Mouse (Mus musculus) intestine, postnatal 0 days (tissue): ENCODE measurements around the gene Chchd2. TPM values are rescaled to one million over a fixed set of nuclear protein-coding genes. Genes with fewer than 3 reads are reported as not detected.
A peak's percentile ranks its signal among the peaks of the same experiment; 100 is the strongest.

Experiments
- ATAC-seq: fragments of 200-750 bp; cut with Nextera tagmentation; 2 replicates; pipeline ENCODE4 v1.8.0; 2017; ENCODE audit warnings: mild to moderate bottlenecking, moderate TSS enrichment, moderate library complexity
- H3K27ac ChIP-seq: fragments of 300-500 bp; sonication (generic); 2 replicates; pipeline ENCODE4 v1.5.1; 2014; ENCODE audit warnings: mild to moderate bottlenecking, low read depth, low read length, moderate library complexity
- H3K27me3 ChIP-seq: fragments of 300-500 bp; sonication (generic); replicated peaks from 2 replicates; pipeline ENCODE4 v1.6.1; 2014; ENCODE audit warnings: low read length, mixed read lengths; ENCODE audit not compliant: control insufficient read depth, insufficient read depth
- H3K36me3 ChIP-seq: fragments of 300-500 bp; sonication (generic); 2 replicates; pipeline ENCODE4 v1.6.1; 2014; ENCODE audit warnings: mild to moderate bottlenecking, moderate library complexity; ENCODE audit not compliant: control insufficient read depth, insufficient read depth
- H3K4me1 ChIP-seq: fragments of 300-500 bp; sonication (generic); replicated peaks from 2 replicates; pipeline ENCODE4 v1.6.1; 2014; ENCODE audit warnings: antibody characterized with exemption, low read length, mixed read lengths; ENCODE audit not compliant: control insufficient read depth, insufficient read depth
- H3K4me2 ChIP-seq: fragments of 300-500 bp; sonication (generic); replicated peaks from 2 replicates; pipeline ENCODE4 v1.6.1; 2014; ENCODE audit warnings: low read depth, mild to moderate bottlenecking, moderate library complexity
- H3K4me3 ChIP-seq: fragments of 300-500 bp; sonication (generic); 2 replicates; pipeline ENCODE4 v1.5.1; 2014; ENCODE audit warnings: low read depth, low read length
- H3K9ac ChIP-seq: fragments of 300-500 bp; sonication (generic); 2 replicates; pipeline ENCODE4 v1.6.1; 2014; ENCODE audit warnings: mild to moderate bottlenecking, low read depth, low read length
- H3K9me3 ChIP-seq: fragments of 300-500 bp; sonication (generic); 2 replicates; pipeline ENCODE4 v1.6.1; 2016; ENCODE audit warnings: mixed run types; ENCODE audit not compliant: control insufficient read depth
- CTCF ChIP-seq: sonication (generic); IDR thresholded peaks from 2 replicates; pipeline ENCODE4 v1.5.1; 2016; ENCODE audit warnings: low read depth, mild to moderate bottlenecking, control low read depth, antibody characterized with exemption, moderate library complexity
- WGBS: fragments of 180-500 bp; shearing (Covaris S2); extraction: QIAGEN DNeasy Blood & Tissue Kit; methylation state at CpG from one replicate; pipeline ENCODE4 v1.1.7; 2014; 5-methylcytosine and 5-hydroxymethylcytosine counted together
- polyA plus RNA-seq: library from polyadenylated mRNA; unstranded; fragments of >200 nt; fragmentation: Nextera tagmentation; extraction: Ambion mirVana; gene quantifications from 2 replicates; pipeline ENCODE4 v1.2.1, GENCODE M21; 2015

The Chchd2 gene
- polyA plus RNA-seq, 1 experiment from 2014 or later, result 1,607 TPM

DNA sequence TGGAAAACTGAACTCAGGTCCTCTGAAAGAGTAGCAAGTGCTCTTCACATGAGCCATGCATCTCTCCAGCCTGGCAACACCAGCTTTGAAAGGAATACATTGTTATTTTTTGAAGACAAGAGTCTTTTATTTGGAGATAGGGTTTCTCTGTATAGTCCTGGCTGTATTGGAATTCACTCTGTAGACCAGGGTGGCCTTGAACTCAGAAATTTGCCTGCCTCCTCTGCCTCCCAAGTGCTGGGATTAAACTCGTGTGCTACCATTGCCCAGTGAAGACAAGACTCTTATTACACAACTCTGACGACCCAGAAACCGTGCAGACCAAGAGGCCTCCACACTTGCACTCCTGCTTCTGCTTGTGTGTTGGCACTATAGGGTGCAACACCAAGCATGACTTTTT, 7.4 kb downstream of the Chchd2 start:
- peaks cover 34% of the 10 kb centered on the region for H3K36me3 ChIP-seq
- no peak overlapping the region for H3K4me2 ChIP-seq
- H3K27ac ChIP-seq, result no peak overlapping the region
- H3K9me3 ChIP-seq, result no peaks in the 10 kb centered on the region
- H3K27me3 ChIP-seq, result no peaks in the 10 kb centered on the region
- TF ChIP-seq CTCF, result no peak
- no peak overlapping the region for H3K4me3 ChIP-seq
- no peak overlapping the region for H3K9ac ChIP-seq
- no peaks in the 10 kb centered on the region for H3K4me1 ChIP-seq
- no peak for ATAC-seq
- WGBS, result 66% methylated on average over 3 of the region's 3 CpGs

DNA sequence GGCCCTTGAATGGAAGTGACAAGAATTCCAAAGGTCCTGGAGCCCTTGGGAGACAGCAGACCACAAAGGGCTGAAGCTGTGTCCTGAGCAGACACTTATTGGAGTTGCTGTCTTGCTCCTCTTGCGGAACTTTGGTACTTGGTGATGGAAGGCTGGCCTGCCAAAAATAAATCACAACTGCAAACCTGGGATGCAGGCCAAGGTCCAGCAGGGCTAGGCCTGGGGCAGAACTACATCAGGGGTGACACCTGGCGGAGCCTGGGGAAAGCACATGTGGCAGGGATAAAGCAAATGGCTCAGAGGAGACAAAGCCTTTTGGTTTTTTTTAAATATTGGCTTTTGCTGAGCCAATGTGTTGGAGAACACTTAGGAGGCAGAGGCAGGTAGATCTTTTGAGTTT, 8.3 kb downstream of the Chchd2 start:
- Histone ChIP-seq H3K27ac (no peak overlapping the region), H3K36me3 (peaks cover 29% of the 10 kb centered on the region), H3K27me3 (no peaks in the 10 kb centered on the region), H3K4me3 (no peak overlapping the region), H3K4me2 (no peak overlapping the region), H3K9me3 (no peaks in the 10 kb centered on the region), H3K4me1 (no peaks in the 10 kb centered on the region), H3K9ac (no peak overlapping the region)
- ATAC-seq, result peak; percentile 48
- peak; percentile 73 for TF ChIP-seq CTCF
- WGBS, result 39% methylated on average over 2 of the region's 2 CpGs

DNA sequence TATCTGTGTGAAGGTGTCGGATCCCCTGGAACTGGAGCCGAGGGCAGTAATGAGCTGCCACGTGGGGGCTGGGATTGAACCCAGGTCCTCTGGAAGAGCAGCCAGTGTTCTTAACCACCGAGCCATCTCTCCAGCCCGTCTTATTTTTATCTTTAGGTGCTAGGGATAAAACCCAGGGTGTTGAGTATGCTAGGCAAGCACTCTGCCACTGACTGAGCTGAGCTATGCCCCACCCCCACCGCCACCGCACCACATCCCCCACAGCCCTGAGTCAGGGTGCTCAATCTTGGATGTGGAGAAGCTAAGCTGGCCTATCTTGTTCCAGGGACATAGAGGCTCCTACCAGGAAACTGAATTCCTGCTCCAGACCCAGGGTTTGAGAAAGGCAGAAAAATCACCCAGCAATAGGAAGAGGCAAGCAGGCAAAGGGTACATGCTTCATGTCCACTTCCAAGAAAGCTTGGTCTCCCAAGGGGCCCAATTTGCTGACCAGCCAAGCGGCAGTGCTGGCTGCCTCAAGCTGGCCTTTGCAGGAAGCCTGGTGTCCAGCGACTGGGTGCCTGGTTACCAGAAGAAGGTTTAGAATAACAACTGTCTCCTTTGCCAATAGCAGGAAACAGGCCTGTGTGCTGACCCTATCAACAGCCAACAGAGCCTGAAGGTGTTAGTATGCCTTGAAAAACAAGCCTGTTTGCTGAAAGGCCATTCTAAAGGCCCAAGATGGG, 9.4 kb downstream of the Chchd2 start:
- 75% methylated on average over 9 of the region's 9 CpGs for WGBS
- ATAC-seq, result no peak
- no peak for TF ChIP-seq CTCF

DNA sequence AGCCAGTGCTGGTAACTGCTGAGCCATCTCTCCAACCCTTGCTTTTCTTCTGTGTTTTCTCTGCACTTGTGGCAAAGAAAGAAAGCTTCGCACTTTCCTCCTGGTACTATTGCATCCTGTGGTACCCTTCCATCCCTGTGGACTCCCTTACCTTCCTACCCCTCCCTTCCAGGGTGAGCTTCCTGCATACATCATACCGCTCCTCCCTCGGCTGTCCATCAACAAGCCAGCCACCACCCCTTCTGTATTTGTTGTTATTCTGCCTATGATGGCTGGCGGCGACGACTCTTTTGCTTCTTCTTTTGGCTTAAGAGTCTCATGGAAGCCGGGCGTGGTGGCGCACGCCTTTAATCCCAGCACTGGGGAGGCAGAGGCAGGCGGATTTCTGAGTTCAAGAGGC, 12.2 kb downstream of the Chchd2 start:
- Histone ChIP-seq H3K27ac (no peak overlapping the region), H3K4me1 (no peaks in the 10 kb centered on the region), H3K9ac (no peak overlapping the region), H3K36me3 (peaks cover 2% of the 10 kb centered on the region; the same call in 1 of the 2 replicates), H3K4me2 (no peak overlapping the region), H3K9me3 (no peaks in the 10 kb centered on the region), H3K4me3 (no peak overlapping the region), H3K27me3 (no peaks in the 10 kb centered on the region)
- TF ChIP-seq CTCF, result no peak
- WGBS, result 76% methylated on average over 11 of the region's 11 CpGs
- ATAC-seq, result no peak

More for the DNA sequence above, 9.4 kb downstream of the Chchd2 start:
- H3K4me3 ChIP-seq, result no peak overlapping the region
- H3K4me2 ChIP-seq, result no peak overlapping the region
- peaks cover 23% of the 10 kb centered on the region for H3K36me3 ChIP-seq
- no peaks in the 10 kb centered on the region for H3K9me3 ChIP-seq
- H3K27me3 ChIP-seq, result no peaks in the 10 kb centered on the region
- H3K9ac ChIP-seq, result no peak overlapping the region
- H3K4me1 ChIP-seq, result no peaks in the 10 kb centered on the region
- H3K27ac ChIP-seq, result no peak overlapping the region

DNA sequence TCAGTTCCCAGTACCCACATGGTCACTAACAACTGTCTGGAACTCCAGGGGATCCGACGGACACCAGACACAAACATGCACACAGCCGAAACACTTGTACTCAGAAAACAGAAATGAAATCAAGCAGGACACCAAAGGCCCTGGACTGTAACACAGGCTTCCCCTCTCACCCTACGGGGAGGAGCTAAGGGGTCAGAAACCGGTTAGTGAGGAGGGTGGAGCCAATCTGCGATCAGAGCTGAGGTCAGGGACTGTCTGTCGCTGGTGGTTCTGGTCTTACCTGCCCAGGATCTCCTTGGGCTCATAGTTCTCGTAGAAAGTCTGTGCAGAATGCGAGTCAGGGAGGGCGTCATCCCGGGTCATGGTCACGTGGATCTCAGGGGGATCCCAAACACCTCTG, 13.3 kb downstream of the Chchd2 start:
- Histone ChIP-seq H3K27me3 (no peaks in the 10 kb centered on the region), H3K9me3 (no peaks in the 10 kb centered on the region), H3K9ac (no peak overlapping the region), H3K4me3 (no peak overlapping the region), H3K36me3 (no peaks in the 10 kb centered on the region), H3K27ac (no peak overlapping the region), H3K4me2 (no peak overlapping the region), H3K4me1 (no peaks in the 10 kb centered on the region)
- 77% methylated on average over 12 of the region's 12 CpGs for WGBS
- TF ChIP-seq CTCF, result no peak
- no peak for ATAC-seq

DNA sequence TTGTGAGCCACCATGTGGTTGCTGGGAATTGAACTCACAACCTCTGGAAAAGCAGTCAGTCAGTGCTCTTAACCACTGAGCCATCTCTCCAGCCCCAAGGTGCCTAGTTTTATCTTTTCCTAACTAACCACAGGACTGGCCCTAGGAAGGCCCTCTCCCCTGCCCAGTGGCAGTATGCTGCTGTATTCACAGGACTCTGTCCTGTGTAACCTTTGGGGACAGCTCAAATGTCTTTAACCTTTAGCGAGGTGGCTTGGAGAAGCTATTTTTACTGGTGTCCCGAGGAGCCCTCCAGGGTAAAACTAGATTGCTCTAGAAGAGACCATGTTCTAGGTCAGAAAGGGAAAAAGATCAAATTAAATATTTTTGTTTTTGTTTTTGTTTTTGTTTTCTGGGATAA, 16.0 kb downstream of the Chchd2 start:
- Histone ChIP-seq H3K27me3 (no peaks in the 10 kb centered on the region), H3K4me1 (no peaks in the 10 kb centered on the region), H3K4me3 (no peak overlapping the region), H3K4me2 (no peak overlapping the region), H3K9ac (no peak overlapping the region), H3K9me3 (no peaks in the 10 kb centered on the region), H3K27ac (no peak overlapping the region), H3K36me3 (no peaks in the 10 kb centered on the region)
- ATAC-seq, result no peak
- no peak for TF ChIP-seq CTCF
- WGBS, result 78% methylated on average over 2 of the region's 2 CpGs
